Mouse (Mus musculus) spleen, adult 2 months (tissue): ENCODE results near the gene Dpyd. TPM values are rescaled to one million over a fixed set of nuclear protein-coding genes. Genes with fewer than 3 reads are reported as not detected.

Source experiments
- DNase-seq, 2 experiments: peaks; one replicate each; pipeline versions ENCODE4 v3.0.0 to v3.0.0-alpha.2; 2012 to 2021; ENCODE audit warnings: low spot score in 2 of 2, low read depth in 1 of 2
- H3K27ac ChIP-seq: fragments of 200-500 bp; 2 replicates; pipeline ENCODE4 v1.5.1; 2012; ENCODE audit warnings: low read length, inconsistent platforms; ENCODE audit not compliant: insufficient read depth
- H3K27me3 ChIP-seq: fragments of 200-500 bp; 2 replicates; pipeline ENCODE4 v1.6.1; 2012; ENCODE audit warnings: mild to moderate bottlenecking, moderate library complexity, low read length, inconsistent platforms; ENCODE audit not compliant: control insufficient read depth, insufficient read depth
- H3K36me3 ChIP-seq: fragments of 200-500 bp; 2 replicates; pipeline ENCODE4 v1.6.1; 2012; ENCODE audit warnings: mild to moderate bottlenecking, low read length, inconsistent platforms; ENCODE audit not compliant: control insufficient read depth, insufficient read depth
- H3K4me1 ChIP-seq: fragments of 200-500 bp; 2 replicates; pipeline ENCODE4 v1.6.1; 2011; ENCODE audit warnings: inconsistent platforms; ENCODE audit not compliant: control insufficient read depth, insufficient read depth, insufficient read length
- H3K4me3 ChIP-seq: fragments of 200-500 bp; 2 replicates; pipeline ENCODE4 v1.5.1; 2011; ENCODE audit warnings: mild to moderate bottlenecking, inconsistent platforms; ENCODE audit not compliant: insufficient read depth, insufficient read length; ENCODE audit errors: extremely low read depth
- CTCF ChIP-seq: fragments of 200-500 bp; IDR thresholded peaks from 2 replicates; pipeline ENCODE4 v1.5.1; 2011; ENCODE audit warnings: mild to moderate bottlenecking, inconsistent platforms; ENCODE audit not compliant: insufficient read depth, insufficient read length, insufficient replicate concordance; ENCODE audit errors: extremely low read depth
- POLR2A ChIP-seq: fragments of 200-500 bp; IDR thresholded peaks from 2 replicates; pipeline ENCODE4 v1.6.1; 2011; ENCODE audit warnings: low read depth, low read length, inconsistent platforms
- WGBS: fragments of 180-500 bp; shearing (Covaris S2); methylation state at CpG from one replicate; pipeline ENCODE4 v1.1.7; 2018; 5-methylcytosine and 5-hydroxymethylcytosine counted together
- polyA plus RNA-seq: library from polyadenylated mRNA; depleted of rRNA; stranded (reverse); fragments of >200 nt; gene quantifications from 2 replicates; pipeline ENCODE4 v1.2.3, GENCODE M21; 2012

The Dpyd gene
- polyA plus RNA-seq, 1 experiment = 0.26 TPM

DNA sequence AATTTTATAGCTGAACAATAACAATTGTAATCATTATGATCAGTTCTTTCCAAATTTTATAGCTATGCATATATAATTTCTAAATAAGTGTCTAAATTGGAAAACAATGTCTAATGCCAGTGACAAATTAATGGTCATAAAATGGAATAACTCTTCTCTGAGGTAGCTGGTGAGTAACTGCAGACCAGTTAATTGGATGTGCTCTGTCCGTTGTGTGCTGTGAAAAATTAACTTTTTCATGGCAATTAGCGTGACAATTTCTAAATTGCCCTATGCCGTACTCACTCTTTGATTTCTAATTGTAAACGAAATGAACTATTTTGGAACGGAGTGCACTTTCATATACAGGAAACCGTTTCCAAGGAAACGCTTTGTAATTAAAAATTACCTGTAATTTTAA lies 869.8 kb downstream of the Dpyd start:
- TF ChIP-seq CTCF (no peak), POLR2A (no peak)
- H3K4me3 ChIP-seq = no peak overlapping the region
- no peaks in the 10 kb centered on the region for H3K27me3 ChIP-seq
- 88% methylated on average over 7 of the region's 7 CpGs for WGBS
- H3K36me3 ChIP-seq = no peaks in the 10 kb centered on the region
- H3K27ac ChIP-seq = no peak overlapping the region
- H3K4me1 ChIP-seq = no peaks in the 10 kb centered on the region
- no peak for DNase-seq

DNA sequence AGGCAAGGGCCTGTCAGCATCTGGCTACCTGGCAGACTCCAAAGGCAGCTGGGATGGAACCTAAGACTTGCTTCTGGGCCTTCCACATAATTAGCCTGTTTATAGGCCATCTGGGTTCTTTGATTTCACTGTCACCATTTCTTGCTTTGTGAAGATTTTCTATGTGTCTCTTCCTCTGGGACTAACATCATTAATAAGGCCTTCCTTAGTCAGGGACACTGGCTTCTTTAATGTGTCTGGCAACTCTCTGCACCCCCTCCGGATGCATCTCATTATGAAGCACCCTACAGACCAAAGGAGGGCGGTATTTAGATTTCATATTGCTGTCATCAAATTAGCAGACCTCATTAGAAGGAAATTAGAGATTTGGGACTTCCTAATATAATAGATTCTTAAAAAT lies 885.6 kb downstream of the Dpyd start:
- H3K4me1 ChIP-seq = no peaks in the 10 kb centered on the region
- H3K27me3 ChIP-seq = no peaks in the 10 kb centered on the region
- WGBS = 87% methylated on average over 2 of the region's 2 CpGs
- DNase-seq = no peak
- no peak overlapping the region for H3K27ac ChIP-seq
- no peak overlapping the region for H3K4me3 ChIP-seq
- H3K36me3 ChIP-seq = no peaks in the 10 kb centered on the region
- TF ChIP-seq CTCF (no peak), POLR2A (no peak)

DNA sequence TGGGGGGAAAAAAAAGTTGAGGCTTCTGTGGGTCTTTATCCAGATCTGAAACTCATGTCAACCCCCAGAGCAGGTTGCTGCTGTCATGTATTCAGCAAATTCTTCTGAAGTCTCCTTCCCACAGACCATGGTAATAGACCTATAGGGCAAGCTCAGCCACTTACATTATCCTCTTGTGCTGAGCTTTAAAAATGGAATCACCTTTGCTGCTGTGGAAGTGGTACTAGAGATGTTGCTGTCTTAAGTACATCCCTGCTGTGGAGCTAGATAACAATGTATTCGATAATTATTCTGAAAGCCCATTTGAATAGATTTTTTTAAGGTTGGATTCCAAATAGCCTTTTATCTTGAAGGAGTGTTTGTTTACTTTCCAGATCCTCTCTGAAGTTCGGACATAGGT lies 902.1 kb downstream of the Dpyd start:
- Histone ChIP-seq H3K4me3 (no peak overlapping the region), H3K36me3 (no peaks in the 10 kb centered on the region), H3K27ac (no peak overlapping the region), H3K27me3 (no peaks in the 10 kb centered on the region), H3K4me1 (no peaks in the 10 kb centered on the region)
- DNase-seq = no peak
- 74% methylated on average over 2 of the region's 2 CpGs for WGBS
- no peak for TF ChIP-seq POLR2A
- no peak for TF ChIP-seq CTCF

DNA sequence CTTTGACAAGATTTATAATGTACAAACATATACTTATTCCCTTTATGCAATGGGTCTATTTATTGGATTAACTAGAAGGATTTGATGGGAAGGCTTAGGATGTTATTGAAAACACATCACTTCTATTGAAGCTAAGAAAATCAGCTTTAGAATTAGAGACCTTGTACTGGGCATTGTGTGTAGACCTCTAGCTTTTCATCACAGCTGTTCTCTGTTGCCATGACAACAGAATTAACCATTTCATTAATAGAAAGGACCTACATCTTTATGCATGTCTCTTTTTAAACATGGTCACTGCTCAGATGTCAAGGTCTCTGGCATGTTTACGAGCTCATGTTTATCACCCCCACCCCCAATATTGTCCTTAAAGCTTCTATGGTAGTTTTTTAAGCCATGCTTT lies 902.5 kb downstream of the Dpyd start:
- WGBS = 72% methylated on average over 1 of the region's 1 CpGs
- Histone ChIP-seq H3K36me3 (no peaks in the 10 kb centered on the region), H3K27me3 (no peaks in the 10 kb centered on the region), H3K4me3 (no peak overlapping the region), H3K4me1 (no peaks in the 10 kb centered on the region), H3K27ac (no peak overlapping the region)
- no peak for DNase-seq
- no peak for TF ChIP-seq POLR2A
- no peak for TF ChIP-seq CTCF

DNA sequence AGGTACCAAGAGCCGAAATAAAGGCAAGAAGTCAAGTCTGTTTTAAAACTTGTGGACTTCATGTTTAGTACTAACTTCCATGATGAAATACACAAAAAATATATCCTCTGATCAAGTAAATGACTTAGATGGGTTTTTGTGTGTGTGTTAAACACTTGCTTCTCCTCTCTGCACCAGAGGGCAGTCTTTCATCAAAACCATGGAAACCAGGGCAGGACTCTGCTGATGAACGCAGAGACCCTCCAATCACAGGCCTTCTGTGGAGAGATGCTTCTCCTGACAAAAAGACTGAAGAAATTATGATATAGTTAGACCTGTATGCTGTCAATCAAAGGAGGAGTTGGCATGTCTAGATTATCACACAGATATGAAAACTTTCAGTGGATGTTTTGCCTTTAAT lies 905.8 kb downstream of the Dpyd start:
- 69% methylated on average over 2 of the region's 2 CpGs for WGBS
- Histone ChIP-seq H3K4me1 (no peaks in the 10 kb centered on the region), H3K4me3 (no peak overlapping the region), H3K36me3 (no peaks in the 10 kb centered on the region), H3K27me3 (no peaks in the 10 kb centered on the region), H3K27ac (no peak overlapping the region)
- TF ChIP-seq POLR2A (no peak), CTCF (no peak)
- DNase-seq = no peak
